Mouse (Mus musculus) ovary, adult 10 weeks (tissue): ENCODE results near the gene Wdr61. TPM values are rescaled to one million over a fixed set of nuclear protein-coding genes. Genes with fewer than 3 reads are reported as not detected.

Experiments used
- polyA plus RNA-seq: library from polyadenylated mRNA; stranded (reverse); fragments of 350-450 nt; fragmentation: Illumina TruSeq; extraction: RNeasy Lipid Tissue Mini Kit (QIAGEN cat#74804); gene quantifications from one replicate; pipeline ENCODE4 v1.2.3, GENCODE M21; 2014

The Wdr61 gene
- polyA plus RNA-seq = 99.2 TPM

GRCm38 (mm10) chr9:54733921-54734638, at the start of gene Wdr61:
Gene Wdr61 (minus strand): TSS chr9:54734519.

GRCm38 (mm10) chr9:54764561-54765217, 30.4 kb upstream of the Wdr61 start, which contains the start of gene Crabp1:
Gene Crabp1 (plus strand): TSS chr9:54764748.

DNA sequence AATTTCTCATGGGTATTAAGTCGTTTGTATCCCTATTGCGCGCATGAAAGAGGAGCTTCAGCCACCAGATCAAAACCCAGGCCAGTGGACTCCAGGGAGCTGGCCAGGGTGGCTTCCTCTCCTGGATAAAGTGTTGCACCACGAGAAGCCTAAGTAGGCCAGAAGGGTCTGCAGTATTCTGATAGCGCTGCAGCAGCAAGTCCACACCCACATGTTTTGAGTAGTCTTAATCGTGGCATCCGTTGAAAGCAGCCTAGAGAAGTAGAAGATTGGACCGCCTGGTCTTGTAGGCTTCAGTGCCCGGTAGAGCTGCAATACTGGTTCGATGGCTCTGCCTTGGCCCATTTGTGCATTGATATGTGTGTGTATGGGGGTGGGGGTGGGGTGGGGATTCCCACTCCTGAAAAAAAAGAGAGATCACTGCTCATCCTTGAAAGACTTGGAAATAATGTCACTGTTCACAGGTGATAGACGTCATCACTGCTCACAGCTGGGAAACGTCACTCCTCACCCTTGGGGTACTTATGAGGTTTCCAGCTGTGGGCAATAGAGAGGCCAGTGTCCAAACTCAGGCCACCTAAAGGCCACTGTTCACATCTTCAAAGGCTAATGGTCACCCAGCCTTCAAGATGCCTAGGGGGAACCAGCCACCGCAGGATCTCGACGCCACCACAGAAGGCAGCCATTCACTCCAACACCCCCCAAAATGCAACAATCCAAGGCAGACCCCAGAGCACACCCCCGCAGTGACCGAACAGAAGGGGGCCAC, 35.8 kb downstream of the Wdr61 start, which contains the start of gene Dnaja4:
Dnaja4 (plus strand) TSS at position 556 of the 769 bp plus-strand sequence.

Other genes starting within 250 kb of the Wdr61 start
- 26.7 TPM for gene Dmxl2, start 232.9 kb downstream of the Wdr61 start, polyA plus RNA-seq
- not detected for gene Sh2d7, start 195.5 kb downstream of the Wdr61 start, polyA plus RNA-seq
- gene Cib2, start 174.3 kb downstream of the Wdr61 start, polyA plus RNA-seq = 0.86 TPM
- 151 TPM for gene Idh3a, start 148.2 kb downstream of the Wdr61 start, polyA plus RNA-seq
- gene Acsbg1, start 72.6 kb downstream of the Wdr61 start, polyA plus RNA-seq = 58.3 TPM
- 38.8 TPM for gene Dnaja4, start 35.6 kb downstream of the Wdr61 start, polyA plus RNA-seq
- not detected for gene Crabp1, start 30.2 kb upstream of the Wdr61 start, polyA plus RNA-seq
- 207 TPM for gene Ireb2, start 129.3 kb upstream of the Wdr61 start, polyA plus RNA-seq
- gene Hykk, start 182.8 kb upstream of the Wdr61 start, polyA plus RNA-seq = 10.4 TPM
- 509 TPM for gene Psma4, start 216.3 kb upstream of the Wdr61 start, polyA plus RNA-seq
- not detected for gene AY074887, start 216.5 kb upstream of the Wdr61 start, polyA plus RNA-seq
- not detected for gene Chrna5, start 246.4 kb upstream of the Wdr61 start, polyA plus RNA-seq